Mouse (Mus musculus) hindbrain, postnatal 0 days (tissue): ENCODE measurements around the gene Mphosph8. TPM values are rescaled to one million over a fixed set of nuclear protein-coding genes. Genes with fewer than 3 reads are reported as not detected.

Experiments used
- ATAC-seq: fragments of 200-750 bp; cut with Nextera tagmentation; 2 replicates; pipeline ENCODE4 v1.8.0; 2017; ENCODE audit warnings: mild to moderate bottlenecking, moderate TSS enrichment, moderate library complexity
- DNase-seq: peaks from one replicate; pipeline ENCODE4 v3.0.0-alpha.2; 2015; ENCODE audit warnings: low spot score
- H3K27ac ChIP-seq: fragments of 300-500 bp; sonication (generic); 2 replicates; pipeline ENCODE4 v1.5.1; 2014; ENCODE audit warnings: mild to moderate bottlenecking
- H3K27me3 ChIP-seq: fragments of 300-500 bp; sonication (generic); 2 replicates; pipeline ENCODE4 v1.6.1; 2014; ENCODE audit warnings: low read length, mixed read lengths; ENCODE audit not compliant: insufficient read depth
- H3K36me3 ChIP-seq: fragments of 300-500 bp; sonication (generic); 2 replicates; pipeline ENCODE4 v1.6.1; 2014; ENCODE audit warnings: low read length, mixed read lengths; ENCODE audit not compliant: insufficient read depth
- H3K4me1 ChIP-seq: fragments of 300-500 bp; sonication (generic); 2 replicates; pipeline ENCODE4 v1.6.1; 2014; ENCODE audit warnings: antibody characterized with exemption, low read length, mixed read lengths; ENCODE audit not compliant: insufficient read depth
- H3K4me2 ChIP-seq: fragments of 300-500 bp; sonication (generic); 2 replicates; pipeline ENCODE4 v1.6.1; 2014; ENCODE audit warnings: low read depth, mild to moderate bottlenecking, low read length, moderate library complexity, mixed read lengths
- H3K4me3 ChIP-seq: fragments of 300-500 bp; sonication (generic); 2 replicates; pipeline ENCODE4 v1.5.1; 2014; ENCODE audit warnings: low read length
- H3K9ac ChIP-seq: fragments of 300-500 bp; sonication (generic); replicated peaks from 2 replicates; pipeline ENCODE4 v1.6.1; 2014; ENCODE audit warnings: mild to moderate bottlenecking, low read length, moderate library complexity, mixed read lengths
- H3K9me3 ChIP-seq: fragments of 300-500 bp; sonication (generic); 2 replicates; pipeline ENCODE4 v1.6.1; 2016; ENCODE audit warnings: low read length, mixed read lengths
- CTCF ChIP-seq: IDR thresholded peaks from 2 replicates; pipeline ENCODE4 v1.5.1; 2016; ENCODE audit warnings: antibody characterized with exemption, control low read depth, low read depth
- WGBS: fragments of 180-500 bp; shearing (Covaris S2); extraction: QIAGEN DNeasy Blood & Tissue Kit; methylation state at CpG from one replicate; pipeline ENCODE4 v1.1.7; 2014; 5-methylcytosine and 5-hydroxymethylcytosine counted together
- polyA plus RNA-seq: library from polyadenylated mRNA; unstranded; fragments of >200 nt; fragmentation: Nextera tagmentation; extraction: Ambion mirVana; gene quantifications from 2 replicates; pipeline ENCODE4 v1.2.1, GENCODE M21; 2015
- total RNA-seq: library from RNA; depleted of rRNA; stranded (reverse); fragments of >200 nt; gene quantifications from 2 replicates; pipeline ENCODE4 v1.2.3, GENCODE M21; 2014; rRNA removed

Gene Mphosph8
- total RNA-seq, result 13.7 and 20.8 TPM in 2 replicates
- 36.4 and 42.6 TPM in 2 replicates for polyA plus RNA-seq

DNA sequence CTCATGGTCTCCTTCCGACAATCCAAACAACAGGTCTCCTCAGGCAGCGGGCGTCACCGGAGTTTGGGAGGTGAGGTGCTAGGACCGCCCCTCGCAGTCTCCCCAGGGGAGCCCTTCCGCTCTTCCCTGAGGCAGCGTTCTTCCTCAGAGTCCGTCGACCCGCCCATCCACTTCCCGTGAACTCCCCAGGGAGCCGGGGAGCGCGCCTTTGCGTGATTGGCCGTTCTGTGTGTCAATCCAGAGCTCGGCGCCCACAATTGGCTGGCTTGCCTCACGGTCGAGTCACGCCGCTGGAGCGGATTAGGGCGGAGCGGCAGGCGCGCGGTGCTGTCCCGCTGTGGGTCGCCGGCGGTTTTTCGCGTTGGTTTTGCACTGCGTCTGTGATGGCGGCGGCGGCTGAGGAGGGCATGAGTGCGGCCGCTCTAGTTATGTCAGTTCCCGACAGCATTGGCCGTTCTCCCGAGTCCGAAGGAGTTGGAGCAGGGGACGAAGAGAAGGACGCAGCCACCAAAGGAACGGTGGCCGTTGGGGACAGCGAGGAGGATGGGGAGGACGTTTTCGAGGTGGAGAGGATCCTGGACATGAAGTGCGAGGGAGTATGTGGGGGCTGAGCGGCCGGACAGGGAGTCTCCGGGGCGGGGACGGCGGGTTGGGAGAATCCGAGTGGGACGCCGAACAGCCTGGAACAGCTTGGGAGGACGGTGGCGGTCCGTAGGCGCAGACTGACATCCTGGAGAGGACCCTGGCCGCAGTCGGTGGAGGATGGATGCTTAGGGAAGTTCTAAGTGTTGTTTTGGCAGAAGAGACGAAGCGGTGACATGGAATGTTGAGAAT lies at the start of gene Mphosph8:
Gene Mphosph8 (plus strand): TSS at position 280 of the 834 bp plus-strand sequence.
- peaks cover 6% of the 10 kb centered on the region; the same call in 1 of the 2 replicates for H3K36me3 ChIP-seq
- H3K4me3 ChIP-seq, result peak within 1 kb of the TSS; percentile 96
- no peaks in the 10 kb centered on the region for H3K27me3 ChIP-seq
- DNase-seq, result peak; percentile 100
- ATAC-seq, result peak; percentile 100
- TF ChIP-seq CTCF, result no peak
- 1% methylated on average over 70 of the region's 70 CpGs for WGBS
- H3K27ac ChIP-seq, result peak within 1 kb of the TSS; percentile 90
- H3K4me2 ChIP-seq, result peak within 1 kb of the TSS; percentile 87
- peak within 1 kb of the TSS; percentile 77 for H3K9ac ChIP-seq
- H3K9me3 ChIP-seq, result no peaks in the 10 kb centered on the region
- peaks cover 11% of the 10 kb centered on the region; the same call in 1 of the 2 replicates for H3K4me1 ChIP-seq

- Histone ChIP-seq H3K27me3 (no peaks in the 10 kb centered on the region), H3K27ac (no peak overlapping the region), H3K4me3 (no peak overlapping the region), H3K9me3 (no peaks in the 10 kb centered on the region), H3K36me3 (no peaks in the 10 kb centered on the region), H3K9ac (no peak overlapping the region), H3K4me2 (no peak overlapping the region), H3K4me1 (no peaks in the 10 kb centered on the region)
- ATAC-seq, result no peak
- DNase-seq, result no peak
- WGBS, result 90% methylated on average over 8 of the region's 8 CpGs
- no peak for TF ChIP-seq CTCF
Measured at GRCm38 (mm10) chr14:56620425-56620824, 47.6 kb upstream of the Mphosph8 start.

GRCm38 (mm10) chr14:56626202-56626601 lies 41.8 kb upstream of the Mphosph8 start:
- no peaks in the 10 kb centered on the region for H3K36me3 ChIP-seq
- ATAC-seq (no peak), DNase-seq (no peak)
- 91% methylated on average over 4 of the region's 4 CpGs for WGBS
- no peaks in the 10 kb centered on the region for H3K27me3 ChIP-seq
- no peak overlapping the region for H3K4me3 ChIP-seq
- H3K4me1 ChIP-seq, result no peaks in the 10 kb centered on the region
- no peak for TF ChIP-seq CTCF
- H3K9ac ChIP-seq, result no peak overlapping the region
- no peak overlapping the region for H3K27ac ChIP-seq
- no peak overlapping the region for H3K4me2 ChIP-seq
- H3K9me3 ChIP-seq, result no peaks in the 10 kb centered on the region

DNA sequence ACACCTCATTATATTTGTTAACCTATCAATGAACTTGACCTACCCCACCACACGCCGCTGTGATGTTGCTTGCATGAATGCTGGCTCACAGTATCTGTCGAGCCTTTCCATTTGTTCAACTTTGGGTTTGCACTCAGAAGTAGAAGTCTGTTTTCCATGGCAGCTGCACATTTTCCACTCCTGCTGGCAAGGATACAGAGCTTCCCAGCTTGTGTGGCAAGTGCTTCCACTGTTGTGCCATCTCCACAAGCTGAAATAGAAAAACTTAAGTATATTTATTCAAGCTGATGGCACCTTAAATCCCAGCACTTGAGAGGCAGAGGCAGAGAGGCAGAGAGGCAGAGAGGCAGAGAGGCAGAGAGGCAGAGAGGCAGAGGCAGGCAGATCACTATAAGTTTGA lies 39.7 kb upstream of the Mphosph8 start:
- no peaks in the 10 kb centered on the region for H3K27me3 ChIP-seq
- H3K9ac ChIP-seq, result no peak overlapping the region
- H3K4me1 ChIP-seq, result no peaks in the 10 kb centered on the region
- 87% methylated on average over 3 of the region's 3 CpGs for WGBS
- ATAC-seq (no peak), DNase-seq (no peak)
- TF ChIP-seq CTCF, result no peak
- H3K4me2 ChIP-seq, result no peak overlapping the region
- H3K36me3 ChIP-seq, result no peaks in the 10 kb centered on the region
- H3K27ac ChIP-seq, result no peak overlapping the region
- no peak overlapping the region for H3K4me3 ChIP-seq
- H3K9me3 ChIP-seq, result no peaks in the 10 kb centered on the region

- no peak for TF ChIP-seq CTCF
Measured at GRCm38 (mm10) chr14:56631109-56631508, 36.9 kb upstream of the Mphosph8 start.

GRCm38 (mm10) chr14:56647206-56647605 lies 20.8 kb upstream of the Mphosph8 start:
- H3K27me3 ChIP-seq, result no peaks in the 10 kb centered on the region
- WGBS, result 65% methylated on average over 7 of the region's 7 CpGs
- no peaks in the 10 kb centered on the region for H3K36me3 ChIP-seq
- TF ChIP-seq CTCF, result no peak
- H3K4me1 ChIP-seq, result no peaks in the 10 kb centered on the region
- H3K4me2 ChIP-seq, result no peak overlapping the region
- no peak overlapping the region for H3K4me3 ChIP-seq
- no peak overlapping the region for H3K27ac ChIP-seq
- H3K9me3 ChIP-seq, result no peaks in the 10 kb centered on the region
- no peak overlapping the region for H3K9ac ChIP-seq
- ATAC-seq, result no peak
- DNase-seq, result no peak

More at GRCm38 (mm10) chr14:56631109-56631508, 36.9 kb upstream of the Mphosph8 start:
- DNase-seq (no peak), ATAC-seq (no peak)
- H3K36me3 ChIP-seq, result no peaks in the 10 kb centered on the region
- H3K27me3 ChIP-seq, result no peaks in the 10 kb centered on the region
- no peak overlapping the region for H3K4me2 ChIP-seq
- no peaks in the 10 kb centered on the region for H3K9me3 ChIP-seq
- H3K4me1 ChIP-seq, result no peaks in the 10 kb centered on the region
- 98% methylated on average over 2 of the region's 2 CpGs for WGBS
- H3K9ac ChIP-seq, result no peak overlapping the region
- H3K4me3 ChIP-seq, result no peak overlapping the region
- H3K27ac ChIP-seq, result no peak overlapping the region

GRCm38 (mm10) chr14:56649448-56649847 lies 18.6 kb upstream of the Mphosph8 start:
- H3K4me2 ChIP-seq, result no peak overlapping the region
- H3K9me3 ChIP-seq, result 0 out of 2 replicates have a peak, but pooled peaks cover 5% of the 10 kb centered on the region
- no peak for DNase-seq
- no peaks in the 10 kb centered on the region for H3K27me3 ChIP-seq
- H3K27ac ChIP-seq, result no peak overlapping the region
- H3K4me3 ChIP-seq, result no peak overlapping the region
- no peak overlapping the region for H3K9ac ChIP-seq
- no peaks in the 10 kb centered on the region for H3K4me1 ChIP-seq
- no peak for TF ChIP-seq CTCF
- no peak for ATAC-seq
- no peaks in the 10 kb centered on the region; the same call in 1 of the 2 replicates for H3K36me3 ChIP-seq
